Mouse (Mus musculus) ES-E14 (cell line): Measurements from ENCODE around the gene Parp11. TPM values are rescaled to one million over a fixed set of nuclear protein-coding genes. Genes with fewer than 3 reads are reported as not detected.

Experiments used
- DNase-seq: peaks from one replicate; pipeline ENCODE4 v3.0.0-alpha.2; 2013; ENCODE audit warnings: low read depth, low spot score
- H3K27ac ChIP-seq: 2 replicates; pipeline ENCODE4 v1.5.1; 2012; ENCODE audit warnings: low read depth, mild to moderate bottlenecking, low read length, moderate library complexity, mixed read lengths; ENCODE audit not compliant: poor library complexity, insufficient read depth, severe bottlenecking
- H3K36me3 ChIP-seq: 2 replicates; pipeline ENCODE4 v1.6.1; 2012; ENCODE audit warnings: mild to moderate bottlenecking, low read length, moderate library complexity, mixed read lengths; ENCODE audit not compliant: control insufficient read depth, poor library complexity, insufficient read depth, severe bottlenecking
- H3K4me1 ChIP-seq, 2 experiments: fragments of 150-350 bp in 1 of 2; sonication (generic) in 1 of 2; 2 replicates each; pipeline ENCODE4 v1.6.1; 2012; ENCODE audit warnings: low read length in 2 of 2, mild to moderate bottlenecking in 1 of 2, mixed read lengths in 1 of 2; ENCODE audit not compliant: control insufficient read depth in 2 of 2, insufficient read depth in 2 of 2, poor library complexity in 1 of 2
- H3K4me3 ChIP-seq, 2 experiments: fragments of 150-350 bp in 1 of 2; sonication (generic) in 1 of 2; 2 replicates each; pipeline ENCODE4 v1.5.1; 2012; ENCODE audit warnings: low read length in 2 of 2, low read depth in 1 of 2, mild to moderate bottlenecking in 1 of 2, mixed read lengths in 1 of 2; ENCODE audit not compliant: insufficient read depth in 1 of 2, poor library complexity in 1 of 2, severe bottlenecking in 1 of 2
- H3K9ac ChIP-seq: 2 replicates; pipeline ENCODE4 v1.6.1; 2012; ENCODE audit warnings: low read depth, mild to moderate bottlenecking, low read length, mixed read lengths; ENCODE audit not compliant: poor library complexity, insufficient read depth, severe bottlenecking
- H3K9me3 ChIP-seq: fragments of 150-350 bp; sonication (generic); 2 replicates; pipeline ENCODE4 v1.6.1; 2012; ENCODE audit warnings: low read depth, mild to moderate bottlenecking, low read length; ENCODE audit not compliant: control insufficient read depth, insufficient read depth
- CHD2 ChIP-seq: IDR thresholded peaks from 2 replicates; pipeline ENCODE4 v1.6.1; 2014; ENCODE audit warnings: mild to moderate bottlenecking, low read depth, low read length, inconsistent platforms
- HCFC1 ChIP-seq: IDR thresholded peaks from 2 replicates; pipeline ENCODE4 v1.6.1; 2012; ENCODE audit warnings: low read length, inconsistent platforms, borderline replicate concordance; ENCODE audit not compliant: insufficient read depth
- MAFK ChIP-seq: IDR thresholded peaks from 2 replicates; pipeline ENCODE4 v1.6.1; 2014; ENCODE audit warnings: mild to moderate bottlenecking, low read depth, low read length, inconsistent platforms; ENCODE audit not compliant: insufficient read depth
- ZC3H11A ChIP-seq: IDR thresholded peaks from 2 replicates; pipeline ENCODE4 v1.6.1; 2012; ENCODE audit warnings: low read depth, mild to moderate bottlenecking, inconsistent platforms, low read length, borderline replicate concordance
- ZNF384 ChIP-seq: IDR thresholded peaks from 2 replicates; pipeline ENCODE4 v1.6.1; 2012; ENCODE audit warnings: low read depth, low read length, inconsistent platforms
- in situ Hi-C, 2 experiments: fragments of 600-800 bp; cut with MboI; formaldehyde crosslinking; loops; one replicate each; pipeline ENCODE4 v1.15.1; 2025; ENCODE audit warnings: low sequenced_read_pairs in 2 of 2, inconsistent platforms in 1 of 2; ENCODE audit not compliant: unreplicated experiment in 2 of 2
- total RNA-seq: library from RNA; depleted of rRNA; stranded (reverse); fragments of 300-350 nt; gene quantifications from 2 replicates; pipeline ENCODE4 v1.2.3, GENCODE M21; 2012

Gene Parp11
- total RNA-seq, 1 experiment: 7.9 TPM

DNA sequence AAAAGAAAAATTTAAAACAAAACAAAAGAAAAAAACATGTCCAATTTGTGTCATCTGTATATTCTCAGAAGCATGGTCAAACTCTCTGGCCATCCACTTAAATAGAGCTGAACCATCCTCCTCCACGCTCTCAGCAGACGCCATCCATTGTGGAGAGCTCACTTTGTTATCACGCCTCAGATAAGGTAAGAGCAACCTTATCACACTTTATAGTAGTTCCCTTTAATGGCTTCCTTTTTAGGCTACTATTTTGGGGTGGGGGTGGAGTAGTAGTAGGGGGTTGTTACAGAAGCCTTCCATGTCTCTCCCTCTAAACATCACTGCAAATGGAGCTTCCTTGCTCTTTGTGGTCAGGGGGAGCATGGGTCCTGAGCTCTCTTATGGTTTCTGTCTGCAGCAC is 7.6 kb upstream of the Parp11 start:
- H3K9ac ChIP-seq: no peak overlapping the region
- in situ Hi-C loops: no loop called here
- H3K36me3 ChIP-seq: no peaks in the 10 kb centered on the region
- no peak for DNase-seq
- H3K4me3 ChIP-seq: no peak overlapping the region
- H3K4me1 ChIP-seq: no peaks in the 10 kb centered on the region
- H3K27ac ChIP-seq: no peak overlapping the region
- H3K9me3 ChIP-seq: no peaks in the 10 kb centered on the region
- TF ChIP-seq ZNF384 (no peak), MAFK (no peak), ZC3H11A (no peak), HCFC1 (no peak), CHD2 (no peak)

DNA sequence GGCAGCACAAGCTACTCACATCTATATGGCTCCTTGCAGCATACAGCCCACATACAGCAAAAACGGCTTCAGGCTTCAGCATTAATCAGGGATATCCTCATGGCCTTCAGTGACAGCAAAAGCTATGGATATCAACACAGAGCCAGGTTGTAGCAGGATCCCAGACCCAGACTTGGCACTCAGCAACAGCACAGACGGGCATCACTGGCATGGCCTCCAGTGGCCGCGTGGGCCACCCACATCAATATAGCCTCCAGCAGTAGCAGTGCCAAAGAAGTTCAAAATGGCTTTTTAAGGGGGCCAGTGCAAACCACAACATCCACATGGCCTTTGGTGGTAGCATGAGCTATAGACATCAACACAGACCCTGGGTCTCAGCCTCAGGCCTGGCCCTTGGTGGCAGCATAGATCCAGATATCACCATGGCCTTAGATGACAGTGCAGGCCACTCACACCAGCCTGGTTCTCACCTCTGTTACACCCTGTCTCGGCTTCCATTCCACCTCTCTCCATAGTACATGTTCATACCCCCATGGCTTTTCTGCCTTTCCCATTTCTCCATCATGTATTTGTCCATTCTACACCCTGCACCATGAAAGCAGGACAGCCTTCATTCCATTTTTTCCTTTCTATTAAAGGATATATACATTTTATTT is 7.0 kb upstream of the Parp11 start:
- no peak for DNase-seq
- Histone ChIP-seq H3K4me3 (no peak overlapping the region), H3K4me1 (no peaks in the 10 kb centered on the region), H3K9ac (no peak overlapping the region), H3K36me3 (no peaks in the 10 kb centered on the region), H3K9me3 (no peaks in the 10 kb centered on the region), H3K27ac (no peak overlapping the region)
- no peak for TF ChIP-seq HCFC1
- in situ Hi-C loops: no loop called here

DNA sequence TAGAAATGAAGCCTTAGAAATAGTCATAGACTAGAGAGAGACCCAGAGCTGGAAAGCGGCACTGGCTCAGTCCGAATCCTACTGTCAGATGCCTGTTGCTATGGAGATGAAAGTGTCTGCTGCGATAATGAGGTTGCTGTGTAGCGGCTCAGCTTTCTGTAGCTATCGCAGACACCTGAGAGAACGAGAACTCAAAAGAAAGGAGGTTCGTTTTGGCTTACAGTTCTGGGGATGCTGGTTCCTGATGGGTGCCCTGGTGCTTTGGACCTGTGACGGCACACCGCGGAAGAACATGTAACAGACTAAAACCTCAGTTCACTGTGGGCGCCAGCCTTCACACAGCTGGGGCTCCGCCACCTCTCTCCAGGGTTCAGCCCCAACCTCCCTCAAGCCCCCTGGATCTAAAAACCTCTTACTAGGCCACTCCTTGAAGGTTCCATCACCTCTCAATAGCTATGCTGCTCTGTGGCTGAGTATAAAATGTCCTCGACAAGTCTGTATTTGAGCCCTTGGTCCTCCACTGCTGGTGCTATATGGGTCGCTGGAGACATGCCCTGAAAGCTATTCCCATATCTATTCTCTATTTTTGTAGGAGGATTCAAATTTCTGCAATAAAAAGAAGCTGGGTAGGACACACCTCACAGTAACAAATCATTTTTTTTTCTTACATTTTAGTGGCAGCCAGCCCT is 6.1 kb upstream of the Parp11 start:
- no peaks in the 10 kb centered on the region for H3K9me3 ChIP-seq
- no peaks in the 10 kb centered on the region for H3K36me3 ChIP-seq
- no peak for DNase-seq
- H3K4me3 ChIP-seq: no peak overlapping the region
- no peaks in the 10 kb centered on the region for H3K4me1 ChIP-seq
- no peak overlapping the region for H3K9ac ChIP-seq
- in situ Hi-C loops: no loop called here
- TF ChIP-seq MAFK: no peak
- TF ChIP-seq HCFC1: no peak
- no peak for TF ChIP-seq ZNF384
- no peak for TF ChIP-seq ZC3H11A
- TF ChIP-seq CHD2: no peak
- no peak overlapping the region for H3K27ac ChIP-seq

DNA sequence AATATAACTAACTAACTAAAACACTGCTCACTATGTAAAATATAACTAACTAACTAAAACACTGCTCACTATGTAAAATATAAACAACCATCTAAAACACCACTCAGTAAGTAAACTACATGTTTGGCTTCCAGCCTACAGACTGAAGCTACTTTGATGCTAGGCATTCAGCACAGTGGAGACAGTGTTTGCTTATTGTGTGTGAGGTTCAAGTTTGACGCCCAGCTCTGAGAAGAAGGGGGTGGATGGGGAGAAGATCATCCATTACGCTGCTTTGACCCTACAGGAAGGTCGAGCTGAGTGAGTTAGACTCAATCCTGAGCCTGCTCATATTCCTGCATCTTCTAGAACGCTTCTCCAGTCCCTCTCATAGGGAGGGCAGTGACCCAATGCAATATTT is 4.1 kb upstream of the Parp11 start:
- in situ Hi-C loops: no loop called here
- no peak for TF ChIP-seq ZNF384
- H3K4me3 ChIP-seq: no peak overlapping the region
- no peak overlapping the region for H3K9ac ChIP-seq
- no peaks in the 10 kb centered on the region for H3K9me3 ChIP-seq
- H3K27ac ChIP-seq: no peak overlapping the region
- no peaks in the 10 kb centered on the region for H3K36me3 ChIP-seq
- DNase-seq: no peak
- H3K4me1 ChIP-seq: no peaks in the 10 kb centered on the region

DNA sequence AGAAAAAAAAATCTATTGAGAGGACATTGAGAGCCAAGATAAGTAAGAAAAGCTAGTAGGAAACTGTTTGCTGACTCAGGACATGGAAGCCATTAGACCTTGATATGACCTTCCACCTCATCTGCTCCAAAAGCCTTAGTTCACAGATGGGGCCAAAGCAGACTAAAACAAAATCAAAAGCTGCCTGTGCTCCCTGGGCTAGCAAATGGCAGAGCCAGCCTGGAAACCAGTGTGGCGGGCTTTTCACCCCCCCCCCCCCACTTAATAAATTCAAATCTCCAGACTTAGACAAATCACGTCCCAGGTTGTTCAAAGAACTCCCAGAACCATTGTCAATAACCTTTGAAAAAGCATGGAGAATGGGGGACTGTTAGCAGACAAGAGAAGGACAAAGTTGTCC is 2.7 kb upstream of the Parp11 start:
- in situ Hi-C loops: no loop called here
- TF ChIP-seq ZNF384: no peak
- TF ChIP-seq CHD2: no peak
- no peak for TF ChIP-seq MAFK
- no peak for TF ChIP-seq ZC3H11A
- TF ChIP-seq HCFC1: no peak
- DNase-seq: no peak

More for the DNA sequence above, 2.7 kb upstream of the Parp11 start:
- no peaks in the 10 kb centered on the region for H3K9me3 ChIP-seq
- H3K27ac ChIP-seq: no peak overlapping the region
- H3K4me1 ChIP-seq: no peaks in the 10 kb centered on the region
- no peak overlapping the region for H3K9ac ChIP-seq
- H3K36me3 ChIP-seq: no peaks in the 10 kb centered on the region
- no peak overlapping the region for H3K4me3 ChIP-seq
